Mouse (Mus musculus) spleen, postnatal 4 days (tissue): ENCODE measurements at regions not wholly inside any gene's neighbourhood (a gene's known extent, or its start where the extent isn't known, plus 50 kb on each side); places are given as distances from the start of the nearest gene placed in this dataset.

Experiments used
- DNase-seq, 2 experiments: peaks; one replicate each; pipeline ENCODE4 v3.0.0; 2022; ENCODE audit warnings: low spot score in 2 of 2

DNA sequence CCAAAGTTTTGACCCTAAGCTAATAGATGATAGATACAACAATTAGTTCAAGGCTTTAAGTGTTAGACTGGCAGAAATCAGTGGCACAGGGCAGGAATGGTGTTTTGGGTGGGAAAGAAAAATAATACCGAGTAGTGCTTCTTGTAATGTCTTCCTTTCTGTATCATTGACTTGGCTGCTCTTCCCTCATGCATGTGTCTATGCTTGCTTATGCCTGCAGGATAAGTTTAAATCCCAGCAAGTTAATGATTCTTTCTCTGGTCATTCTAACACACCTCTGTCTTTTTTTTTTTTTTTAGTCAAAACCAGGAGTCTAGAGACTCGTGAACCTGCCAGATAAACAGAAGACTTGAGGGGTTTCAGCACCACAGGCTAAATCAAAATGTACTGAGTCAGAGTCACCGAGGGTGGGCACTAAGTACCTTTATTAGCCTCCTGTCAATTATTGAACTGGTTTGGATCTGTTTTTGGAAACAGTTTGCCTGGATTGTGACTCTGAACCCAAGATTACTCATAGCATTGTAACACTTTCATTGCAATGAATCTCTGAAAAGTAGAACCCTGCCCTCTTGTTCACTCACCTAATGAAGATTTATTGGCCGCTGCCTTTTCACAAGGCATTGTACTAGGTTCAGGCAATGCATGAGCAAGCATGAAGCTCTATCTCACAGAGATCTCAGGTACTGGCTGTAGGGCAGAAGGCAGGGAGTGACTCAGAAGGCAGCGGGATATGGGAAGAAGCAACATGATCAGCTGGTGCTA is 374.8 kb upstream of the A1bg start:
- no peak for DNase-seq

DNA sequence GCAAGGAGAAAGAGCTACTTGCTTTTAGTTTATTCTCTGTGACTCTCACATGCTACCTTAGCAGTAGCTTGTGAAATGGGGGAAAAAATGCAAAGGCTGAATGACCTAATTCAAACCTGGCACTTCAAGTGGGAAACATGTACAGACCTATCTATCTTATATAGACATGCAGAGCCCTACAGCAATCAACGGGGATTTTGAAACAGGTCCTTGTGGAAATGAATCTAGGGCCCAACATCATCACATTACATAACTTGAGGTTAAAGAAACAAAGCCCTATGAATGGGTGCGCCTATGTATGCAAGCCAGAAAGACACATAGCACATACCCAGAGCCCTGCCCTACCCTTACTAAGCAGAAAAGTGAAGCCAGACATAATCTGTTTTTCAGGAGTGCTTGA is 371.8 kb upstream of the A1bg start:
- no peak for DNase-seq

DNA sequence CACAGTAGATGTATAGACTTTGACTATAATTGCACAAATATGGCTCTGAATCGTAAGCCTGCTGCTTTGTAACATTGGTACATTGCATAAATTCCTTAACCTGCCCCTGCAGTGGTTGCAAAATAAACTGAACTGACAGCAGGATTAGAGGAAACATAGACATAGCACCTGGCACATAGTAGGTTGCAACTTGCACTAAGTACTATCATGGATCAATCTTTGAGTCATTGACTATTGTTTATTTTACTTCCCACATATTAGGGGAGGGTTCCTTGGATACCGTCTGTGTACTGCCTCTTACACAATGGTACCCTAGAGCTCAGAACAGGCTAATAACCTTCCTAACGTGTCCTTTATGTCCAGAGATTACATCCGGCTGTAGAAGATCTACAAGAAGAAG is 371.3 kb upstream of the A1bg start:
- no peak for DNase-seq

DNA sequence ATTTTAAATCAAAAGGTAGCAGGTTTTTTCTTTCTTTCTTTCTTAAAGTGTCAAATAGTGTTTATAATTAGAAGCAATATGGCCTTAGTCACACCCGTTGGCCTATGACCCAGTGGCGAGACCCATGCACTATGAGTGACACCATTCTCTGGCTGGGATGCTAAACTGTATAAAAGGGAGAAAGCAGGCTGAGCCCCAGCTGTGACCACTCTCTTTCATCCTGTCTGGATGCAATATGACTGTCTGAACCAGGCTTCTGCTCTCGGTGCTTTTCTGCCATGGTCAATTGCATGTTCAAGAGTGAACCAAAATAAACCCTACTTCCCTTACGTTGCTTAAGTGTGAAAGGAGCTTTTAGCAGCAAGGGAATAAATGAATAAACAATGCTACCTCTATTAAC is 346.0 kb upstream of the A1bg start:
- no peak for DNase-seq

DNA sequence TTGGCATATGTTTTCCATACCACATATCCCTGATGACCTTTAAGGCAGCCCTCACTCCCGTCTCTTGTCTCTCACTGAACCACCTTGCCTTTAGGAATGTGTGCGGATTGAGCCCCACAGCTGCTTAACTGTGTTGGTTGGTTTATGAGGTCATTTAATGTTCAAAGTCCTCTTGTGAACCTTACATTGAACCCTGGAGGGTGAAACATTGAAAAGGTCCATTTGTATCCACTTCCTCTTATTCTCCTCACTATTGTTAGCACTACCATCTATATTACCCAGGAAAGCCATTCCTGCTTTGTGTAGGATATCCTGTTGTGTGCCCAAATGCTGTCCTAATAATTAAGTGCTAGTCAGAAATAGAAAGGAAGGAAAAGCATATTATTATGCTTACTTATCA is 336.2 kb upstream of the A1bg start:
- no peak for DNase-seq

DNA sequence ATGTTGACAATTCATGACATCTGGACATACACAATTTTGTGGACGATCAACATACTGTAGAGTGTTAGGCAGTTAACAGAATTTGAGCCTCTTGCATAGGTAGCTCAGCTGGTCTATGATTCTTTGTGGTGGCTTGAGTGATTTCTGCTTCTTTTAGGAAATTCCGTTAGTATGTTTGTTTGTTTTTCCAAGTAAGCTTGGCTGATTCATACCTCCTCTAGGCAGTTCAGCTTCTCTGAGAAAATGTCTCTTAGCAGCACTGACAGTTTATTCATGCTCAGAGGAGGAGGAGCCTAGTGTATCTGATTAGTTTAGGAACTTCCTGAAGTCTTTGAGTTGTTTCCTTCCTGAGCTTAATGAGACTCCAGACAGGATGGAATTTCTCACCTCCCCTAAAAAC is 321.7 kb upstream of the A1bg start:
- DNase-seq: no peak

DNA sequence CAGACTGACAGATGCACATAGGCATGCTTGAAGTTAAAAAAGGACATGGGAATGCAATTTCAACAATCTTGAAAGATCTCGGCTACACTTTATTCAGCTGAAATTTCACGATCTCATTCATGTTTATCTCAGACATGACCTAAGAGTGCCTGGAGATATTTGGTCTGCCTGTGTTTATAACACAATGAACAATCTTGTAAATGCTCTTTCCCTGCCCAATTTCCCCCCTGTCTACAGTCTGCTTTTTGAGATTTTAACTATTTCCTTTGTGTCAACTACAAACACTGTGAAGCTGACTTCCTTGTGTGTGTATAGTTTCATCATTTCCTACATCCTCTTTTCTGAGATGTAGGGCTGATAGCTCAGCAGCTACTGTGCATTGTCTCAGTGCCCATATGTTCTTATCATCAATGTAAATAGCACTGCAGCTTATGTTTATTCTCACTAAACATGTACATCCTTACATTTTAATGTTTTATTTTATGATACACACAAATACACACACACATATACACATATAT is 319.4 kb upstream of the A1bg start:
- DNase-seq: no peak

DNA sequence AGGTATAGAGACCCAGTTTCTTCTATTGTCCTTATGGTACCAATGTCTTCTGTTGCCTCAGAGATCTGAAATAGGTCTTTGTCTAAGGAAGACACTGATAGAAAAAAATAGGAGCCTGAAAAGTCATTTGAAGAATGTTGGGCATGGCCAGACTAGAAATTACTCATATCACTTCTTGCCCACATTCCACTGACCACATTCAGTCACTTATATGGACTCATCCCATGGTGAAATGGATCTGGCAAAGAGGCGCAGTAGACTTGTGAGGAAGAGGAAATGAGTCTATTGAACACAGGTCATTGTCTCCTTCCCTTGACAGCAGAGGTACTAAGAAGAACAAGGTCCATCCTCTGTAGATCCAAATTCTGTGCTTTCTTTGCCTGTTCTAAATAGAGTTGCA is 318.9 kb upstream of the A1bg start:
- no peak for DNase-seq

DNA sequence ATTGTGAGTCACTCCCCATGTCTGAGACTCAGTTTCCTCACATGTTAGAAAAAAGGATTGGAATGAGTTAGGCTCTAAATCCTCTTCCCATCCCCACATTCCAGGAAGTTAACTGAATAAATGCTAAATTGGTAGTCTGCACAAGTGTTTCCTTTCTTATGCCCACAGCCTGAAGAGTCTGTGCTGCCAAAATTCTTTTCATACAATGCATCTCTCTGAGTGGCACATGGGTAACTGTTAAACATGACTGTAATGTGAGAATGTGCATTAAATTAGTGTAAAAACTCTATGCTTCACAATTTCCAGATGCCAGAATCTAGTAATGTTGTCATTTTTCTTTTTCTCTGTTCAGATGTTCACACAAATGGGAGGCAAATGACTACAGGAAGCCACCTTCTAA is 317.5 kb upstream of the A1bg start:
- no peak for DNase-seq

DNA sequence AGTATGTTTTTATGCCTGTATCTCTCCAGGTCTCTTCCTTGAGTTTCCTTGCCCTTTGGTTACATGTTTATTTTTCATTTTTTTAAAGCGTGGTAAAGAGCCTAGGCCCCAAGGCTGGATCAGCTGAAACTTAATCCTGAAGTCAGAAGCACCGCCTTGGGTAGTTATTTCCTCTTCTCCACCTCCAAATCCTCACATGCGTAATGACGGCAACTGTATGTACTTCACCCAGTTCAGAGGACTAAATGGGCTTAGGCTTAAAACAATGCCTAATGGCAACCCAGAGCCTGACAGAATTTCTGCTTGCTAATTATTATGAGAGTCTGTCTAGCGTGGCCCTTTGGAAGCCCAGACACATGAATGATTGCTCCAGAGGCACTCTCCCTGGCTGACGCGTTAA is 316.6 kb upstream of the A1bg start:
- DNase-seq: no peak

DNA sequence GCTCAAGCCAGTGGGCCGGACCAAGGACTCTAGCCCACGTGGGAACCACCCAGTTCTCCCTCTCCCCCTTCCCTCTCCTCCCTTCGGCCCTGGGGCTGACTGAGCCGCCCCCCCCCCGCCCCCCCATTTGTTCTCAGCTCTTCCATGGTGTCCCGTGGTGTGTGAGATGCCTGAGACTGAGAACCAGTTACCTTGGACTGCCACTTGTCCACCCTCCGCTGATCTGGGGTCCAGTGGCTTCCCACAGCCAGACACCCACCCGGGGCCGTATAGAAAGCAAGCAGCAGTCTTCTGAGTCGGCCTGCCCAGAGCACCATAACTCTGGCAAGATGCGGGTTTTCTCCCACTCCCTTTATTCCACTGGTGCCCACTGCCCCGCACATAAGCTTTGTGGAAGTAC is 316.2 kb upstream of the A1bg start:
- DNase-seq: no peak

DNA sequence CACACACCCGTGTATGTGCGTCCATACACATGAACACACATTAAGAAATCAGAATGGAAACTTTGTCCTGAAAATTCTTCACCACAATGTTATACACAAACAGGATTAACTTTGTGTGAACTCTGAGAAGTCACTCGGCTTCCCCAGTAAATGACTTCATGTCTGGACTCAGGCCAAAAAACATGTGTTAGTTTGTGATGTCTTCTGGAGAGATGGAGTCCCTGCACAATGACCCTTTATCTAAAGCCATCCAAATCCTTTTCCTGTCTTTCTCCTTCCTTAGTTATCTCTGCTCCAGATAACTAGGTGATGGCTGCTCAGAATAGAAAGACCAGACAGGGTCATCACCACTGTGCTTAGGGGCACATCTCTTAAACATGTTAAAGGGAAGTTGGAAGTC is 306.8 kb upstream of the A1bg start:
- no peak for DNase-seq

DNA sequence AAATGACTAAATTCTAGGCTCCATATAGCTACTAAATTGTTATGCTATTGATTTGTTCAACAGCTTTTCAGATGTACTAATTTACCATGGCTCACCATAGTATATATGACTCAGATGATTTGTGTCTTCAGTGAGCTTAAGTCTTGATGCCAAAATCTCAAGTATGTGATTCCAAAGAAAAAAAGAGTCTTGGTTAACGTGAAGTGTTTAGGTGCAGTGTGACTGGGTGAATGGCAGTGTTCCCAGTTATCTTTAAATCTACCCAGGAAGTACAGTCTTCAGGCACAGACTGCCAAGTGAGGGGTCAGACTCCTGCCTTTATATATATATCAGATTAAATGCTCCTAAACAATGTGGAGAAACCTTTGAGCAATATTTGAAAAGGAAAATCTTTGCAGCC is 300.1 kb upstream of the A1bg start:
- no peak for DNase-seq

DNA sequence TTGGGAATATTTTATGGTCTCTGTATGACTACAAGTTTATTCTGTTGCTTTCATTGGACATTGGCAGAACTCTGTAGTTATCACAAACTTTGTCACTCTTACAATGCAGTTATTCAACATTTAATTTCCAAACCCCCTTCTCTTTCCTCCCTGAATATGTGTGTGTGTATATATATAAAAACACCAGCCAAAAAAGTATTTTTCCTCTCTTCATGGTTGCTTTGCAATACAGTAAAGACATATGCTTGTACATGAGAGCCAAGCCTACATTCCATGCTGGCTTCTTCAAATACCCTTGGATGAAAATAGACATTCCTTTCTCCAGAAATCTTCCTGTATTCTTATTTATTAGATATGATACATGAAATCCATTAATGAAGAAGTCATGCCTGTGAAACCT is 287.3 kb upstream of the A1bg start:
- no peak for DNase-seq

DNA sequence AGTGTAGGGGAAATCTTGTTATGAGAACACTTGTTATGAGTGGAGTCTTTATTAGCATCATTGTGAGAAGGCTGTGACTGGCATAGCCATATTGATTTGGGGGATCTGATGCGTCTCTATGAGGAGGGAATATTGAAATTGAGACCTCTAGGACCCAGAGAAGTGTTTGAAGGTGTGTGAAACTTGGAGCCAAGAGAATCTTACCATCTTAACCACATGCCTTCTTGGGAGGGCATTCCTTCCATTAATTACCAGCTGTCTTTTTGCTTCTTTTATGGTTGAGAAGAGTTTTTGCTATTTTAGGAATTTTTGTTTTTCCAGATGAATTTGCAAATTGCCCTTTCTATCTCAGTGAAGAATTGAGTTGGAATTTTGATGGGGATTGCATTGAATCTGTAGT is 267.2 kb upstream of the A1bg start:
- no peak for DNase-seq

DNA sequence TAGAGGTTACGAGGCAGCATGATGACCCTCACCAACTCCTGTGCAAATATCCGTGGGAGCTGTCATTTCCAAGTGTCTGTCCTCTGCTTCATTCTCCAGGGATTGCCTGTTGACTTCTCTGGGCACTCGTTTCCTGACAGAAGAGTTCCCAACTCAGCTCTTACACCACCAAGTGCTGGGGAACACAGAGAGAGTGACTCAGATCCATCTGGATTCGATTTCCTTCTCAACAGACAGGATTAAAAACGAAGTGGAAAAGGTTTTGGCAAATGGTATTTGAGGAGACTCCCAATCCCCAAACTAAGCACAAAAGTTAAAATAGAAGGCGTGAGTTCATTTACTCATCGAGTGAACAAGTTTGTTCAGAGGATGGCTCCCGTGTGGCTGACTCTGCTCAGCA is 266.7 kb upstream of the A1bg start:
- no peak for DNase-seq

DNA sequence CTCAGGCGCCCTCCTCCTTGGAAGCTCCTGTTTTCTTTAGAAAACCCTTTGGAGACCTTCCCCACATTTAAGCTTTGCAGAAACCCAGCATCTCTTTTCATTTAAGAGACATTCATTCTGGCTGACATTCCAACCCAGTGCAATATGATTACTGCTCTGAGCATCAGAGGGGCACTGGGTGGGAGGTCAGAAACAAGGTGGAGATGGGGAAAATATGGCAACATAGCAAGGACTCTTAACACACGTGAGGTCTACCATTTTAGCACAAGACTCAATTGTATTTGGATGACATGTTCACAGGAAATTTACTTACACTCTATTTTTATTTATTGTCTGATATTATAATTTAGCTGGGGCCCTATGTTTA is 261.8 kb upstream of the A1bg start:
- no peak for DNase-seq

DNA sequence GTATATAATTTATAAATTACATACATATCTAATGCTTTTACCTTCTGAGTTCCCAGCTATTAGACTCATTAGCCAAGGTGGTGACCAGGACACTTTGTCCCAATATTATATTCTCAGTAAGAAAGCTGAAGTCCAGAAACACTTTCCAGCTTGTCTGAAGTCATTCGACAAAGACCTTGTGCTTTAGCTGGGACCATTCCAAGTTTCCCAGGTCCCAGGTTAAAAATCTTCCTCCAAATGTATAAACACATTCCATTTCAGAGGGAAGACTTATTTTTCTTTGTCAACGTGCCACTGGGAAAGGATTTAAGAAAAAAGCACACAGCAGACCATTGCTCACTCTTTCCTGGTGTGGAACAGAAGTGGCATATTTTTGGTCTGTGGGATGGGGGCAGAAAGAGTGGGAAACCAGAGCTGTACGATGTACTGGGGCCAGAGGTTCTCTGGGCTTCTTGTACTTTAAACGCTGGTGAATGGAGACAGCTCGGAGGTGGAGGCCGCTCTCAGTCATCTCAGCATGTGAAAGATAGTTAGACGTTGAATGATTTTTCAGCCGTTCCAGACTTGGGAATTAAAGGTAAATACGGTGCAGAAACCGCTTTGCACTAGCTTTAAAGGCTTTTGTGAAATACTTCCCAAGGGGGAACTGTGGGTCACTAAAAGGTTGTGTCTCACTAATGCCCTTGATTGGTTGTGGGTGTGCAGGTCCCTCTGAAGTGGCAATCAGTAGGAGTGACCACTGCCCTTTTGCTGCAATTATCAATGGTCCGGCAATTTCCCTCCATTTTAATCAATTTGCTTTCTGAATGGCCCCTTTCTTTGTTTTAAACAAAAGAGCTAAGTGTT is 261.2 kb upstream of the A1bg start:
- no peak for DNase-seq

DNA sequence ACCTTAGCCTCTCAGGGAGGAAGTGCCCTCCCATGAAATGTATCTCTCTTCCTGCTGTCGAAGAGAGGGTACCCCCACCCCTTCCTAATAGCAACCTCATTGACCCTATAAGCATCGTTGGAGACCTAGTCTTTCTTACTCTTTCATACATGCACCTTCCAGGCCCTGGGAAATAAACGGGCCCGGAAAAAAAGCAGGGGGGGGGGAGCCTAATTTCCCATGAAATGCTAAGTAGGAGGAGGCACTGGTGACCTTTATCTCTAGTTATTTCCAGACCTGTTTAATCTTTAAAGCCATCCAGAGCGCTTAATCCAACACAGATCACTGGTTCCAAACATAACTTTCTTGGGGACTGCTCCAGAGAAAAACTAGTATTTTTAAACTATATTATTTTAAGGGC is 260.5 kb upstream of the A1bg start:
- no peak for DNase-seq

DNA sequence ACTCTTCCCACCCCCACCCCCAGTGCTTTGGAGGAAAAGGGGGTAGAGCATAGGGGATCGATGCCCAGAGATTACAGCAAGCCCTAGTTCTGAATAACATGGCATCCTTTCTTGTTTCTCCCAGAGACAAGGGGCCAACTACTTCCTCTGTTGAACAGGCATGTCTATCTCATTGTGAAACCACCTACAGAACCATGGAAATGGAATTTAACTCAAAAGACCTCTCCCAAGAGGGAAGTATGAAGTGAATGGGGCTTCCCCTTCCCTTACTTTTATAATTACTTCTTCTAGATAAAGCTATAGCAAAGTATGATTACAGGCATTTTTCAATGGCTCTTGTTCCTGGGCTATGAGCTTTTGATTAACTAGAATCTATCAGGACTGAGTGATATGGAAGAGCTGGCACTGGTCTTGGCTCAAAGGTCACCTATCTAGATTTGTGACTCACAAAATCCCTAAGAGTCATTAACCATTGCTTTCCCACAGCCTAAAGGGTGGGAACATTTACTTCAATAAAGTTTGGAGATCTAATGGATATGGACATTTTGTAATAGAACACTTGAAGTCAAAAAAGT is 246.1 kb upstream of the A1bg start:
- no peak for DNase-seq

DNA sequence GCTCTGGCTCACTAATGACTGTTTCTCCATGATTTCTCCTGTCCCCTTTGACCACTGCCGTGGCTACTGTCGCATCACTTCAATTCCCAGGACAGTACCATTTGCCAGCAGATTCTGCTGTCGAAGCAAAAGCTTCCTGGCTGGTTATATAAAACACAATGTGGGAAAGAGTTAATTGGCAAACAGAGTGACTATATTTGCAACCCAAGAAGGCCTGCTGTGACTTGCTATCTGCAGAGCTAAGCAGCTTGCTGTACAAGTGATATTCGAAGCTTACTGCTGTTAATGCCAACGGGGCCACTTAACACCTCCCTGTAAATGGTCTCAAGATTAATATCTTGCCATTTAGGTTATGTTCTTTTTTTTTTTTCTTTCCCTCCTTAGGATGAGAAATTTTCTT is 242.2 kb upstream of the A1bg start:
- DNase-seq: no peak

DNA sequence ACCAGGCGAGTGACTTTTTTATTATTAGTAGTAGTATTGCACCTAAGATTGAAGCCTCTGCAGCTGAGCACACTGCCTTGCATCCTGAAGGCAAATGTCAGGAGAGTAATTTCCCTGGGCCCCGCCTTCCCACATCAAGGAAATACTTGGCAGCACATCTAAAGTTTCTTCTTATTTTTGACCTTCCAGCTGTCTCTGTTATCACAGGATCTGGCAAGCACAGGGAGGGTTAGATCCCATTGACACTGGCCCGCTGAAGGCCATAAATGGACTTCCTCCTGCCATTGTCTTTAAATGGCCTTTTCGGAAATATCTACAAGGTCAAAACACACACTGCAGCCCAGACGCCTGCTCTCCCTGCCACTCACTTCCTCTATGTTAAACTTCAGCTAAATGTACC is 238.6 kb upstream of the A1bg start:
- no peak for DNase-seq

DNA sequence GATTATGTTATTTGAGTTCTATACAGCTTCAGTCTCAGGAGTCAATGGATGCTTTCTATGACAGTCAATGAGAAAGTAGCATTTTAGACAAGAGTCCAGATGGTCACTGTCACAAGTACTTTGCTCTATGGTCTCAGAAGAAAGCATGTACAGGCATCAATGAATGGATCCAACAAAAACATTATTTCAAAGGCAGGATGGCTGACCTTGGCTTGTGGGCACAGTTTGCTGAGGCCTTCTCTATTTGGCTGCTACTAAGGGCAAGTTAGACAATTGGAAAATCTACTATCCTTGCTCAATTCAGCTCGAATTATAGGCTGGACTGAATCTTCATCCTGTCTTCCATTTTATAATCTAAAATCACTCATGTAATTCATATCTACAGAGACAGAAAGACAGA is 237.9 kb upstream of the A1bg start:
- DNase-seq: no peak
